Mouse (Mus musculus): Measurements from ENCODE around the gene Safb. TPM values are rescaled to one million over a fixed set of nuclear protein-coding genes. Genes with fewer than 3 reads are reported as not detected.

The Safb gene
- polyA plus RNA-seq, 1 experiment from 2014 or later, result 92.3 TPM

- H3K4me1 ChIP-seq (ENCODE audit: control insufficient read depth, insufficient read depth, low read length), result no peaks in the 10 kb centered on the region
Measured at GRCm38 (mm10) chr17:56558448-56558847, 26.2 kb upstream of the Safb start.

GRCm38 (mm10) chr17:56559386-56559785, 25.2 kb upstream of the Safb start:
- Histone ChIP-seq H3K4me1 (ENCODE audit: control insufficient read depth, insufficient read depth, low read length) (no peaks in the 10 kb centered on the region), H3K4me2 (ENCODE audit: low read depth, low read length) (no peak overlapping the region), H3K9ac (ENCODE audit: low read length) (no peak overlapping the region), H3K4me3 (ENCODE audit: low read length) (no peak overlapping the region), H3K36me3 (ENCODE audit: control insufficient read depth, insufficient read depth) (peaks cover 35% of the 10 kb centered on the region), H3K27me3 (ENCODE audit: control insufficient read depth, insufficient read depth, low read length) (no peaks in the 10 kb centered on the region), H3K9me3 (replicated peaks; ENCODE audit: control insufficient read depth, low read length) (no peaks in the 10 kb centered on the region), H3K27ac (ENCODE audit: low read length) (no peak overlapping the region)
- ATAC-seq (replicated peaks; ENCODE audit: extremely low read depth, insufficient read depth, low FRiP score), result no peak
- 60% methylated on average over 3 of the region's 3 CpGs for WGBS

More at GRCm38 (mm10) chr17:56558448-56558847, 26.2 kb upstream of the Safb start:
- no peaks in the 10 kb centered on the region for H3K27me3 ChIP-seq (ENCODE audit: control insufficient read depth, insufficient read depth, low read length)
- no peak overlapping the region for H3K27ac ChIP-seq (ENCODE audit: low read length)
- ATAC-seq (replicated peaks; ENCODE audit: extremely low read depth, insufficient read depth, low FRiP score), result peak; percentile 55; the same call in 1 of the 2 replicates
- H3K4me2 ChIP-seq (ENCODE audit: low read depth, low read length), result no peak overlapping the region
- 14% methylated on average over 3 of the region's 3 CpGs for WGBS
- H3K36me3 ChIP-seq (ENCODE audit: control insufficient read depth, insufficient read depth), result peaks cover 26% of the 10 kb centered on the region
- H3K4me3 ChIP-seq (ENCODE audit: low read length), result no peak overlapping the region
- H3K9ac ChIP-seq (ENCODE audit: low read length), result no peak overlapping the region
- no peaks in the 10 kb centered on the region for H3K9me3 ChIP-seq (replicated peaks; ENCODE audit: control insufficient read depth, low read length)

- no peak overlapping the region for H3K4me2 ChIP-seq (ENCODE audit: low read depth, low read length)
- no peak for ATAC-seq (replicated peaks; ENCODE audit: extremely low read depth, insufficient read depth, low FRiP score)
- H3K27ac ChIP-seq (ENCODE audit: low read length), result no peak overlapping the region
- H3K4me3 ChIP-seq (ENCODE audit: low read length), result no peak overlapping the region
- no peaks in the 10 kb centered on the region for H3K4me1 ChIP-seq (ENCODE audit: control insufficient read depth, insufficient read depth, low read length)
- H3K36me3 ChIP-seq (ENCODE audit: control insufficient read depth, insufficient read depth), result peaks cover 43% of the 10 kb centered on the region
- H3K27me3 ChIP-seq (ENCODE audit: control insufficient read depth, insufficient read depth, low read length), result no peaks in the 10 kb centered on the region
- no peak overlapping the region for H3K9ac ChIP-seq (ENCODE audit: low read length)
- no peaks in the 10 kb centered on the region for H3K9me3 ChIP-seq (replicated peaks; ENCODE audit: control insufficient read depth, low read length)
- WGBS, result 47% methylated on average over 1 of the region's 1 CpGs
Measured at GRCm38 (mm10) chr17:56560131-56560530, 24.5 kb upstream of the Safb start.

GRCm38 (mm10) chr17:56561866-56562265, 22.8 kb upstream of the Safb start:
- Histone ChIP-seq H3K36me3 (ENCODE audit: control insufficient read depth, insufficient read depth) (peaks cover 60% of the 10 kb centered on the region), H3K9me3 (replicated peaks; ENCODE audit: control insufficient read depth, low read length) (no peaks in the 10 kb centered on the region), H3K4me3 (ENCODE audit: low read length) (no peak overlapping the region), H3K27ac (ENCODE audit: low read length) (no peak overlapping the region), H3K4me2 (ENCODE audit: low read depth, low read length) (no peak overlapping the region), H3K9ac (ENCODE audit: low read length) (no peak overlapping the region), H3K4me1 (ENCODE audit: control insufficient read depth, insufficient read depth, low read length) (no peaks in the 10 kb centered on the region), H3K27me3 (ENCODE audit: control insufficient read depth, insufficient read depth, low read length) (no peaks in the 10 kb centered on the region)
- no peak for ATAC-seq (replicated peaks; ENCODE audit: extremely low read depth, insufficient read depth, low FRiP score)
- 92% methylated on average over 2 of the region's 2 CpGs for WGBS

- H3K9me3 ChIP-seq (replicated peaks; ENCODE audit: control insufficient read depth, low read length), result no peaks in the 10 kb centered on the region
- no peak overlapping the region for H3K27ac ChIP-seq (ENCODE audit: low read length)
- H3K27me3 ChIP-seq (ENCODE audit: control insufficient read depth, insufficient read depth, low read length), result no peaks in the 10 kb centered on the region
- peaks cover 89% of the 10 kb centered on the region for H3K36me3 ChIP-seq (ENCODE audit: control insufficient read depth, insufficient read depth)
- WGBS, result 90% methylated on average over 29 of the region's 29 CpGs
- no peak for ATAC-seq (replicated peaks; ENCODE audit: extremely low read depth, insufficient read depth, low FRiP score)
- no peak overlapping the region for H3K4me2 ChIP-seq (ENCODE audit: low read depth, low read length)
- no peak overlapping the region for H3K9ac ChIP-seq (ENCODE audit: low read length)
- H3K4me3 ChIP-seq (ENCODE audit: low read length), result no peak overlapping the region
- no peaks in the 10 kb centered on the region for H3K4me1 ChIP-seq (ENCODE audit: control insufficient read depth, insufficient read depth, low read length)
Measured at GRCm38 (mm10) chr17:56566293-56566692, 18.3 kb upstream of the Safb start.

- ATAC-seq (replicated peaks; ENCODE audit: extremely low read depth, insufficient read depth, low FRiP score), result no peak
- WGBS, result 94% methylated on average over 5 of the region's 5 CpGs
- no peak overlapping the region for H3K4me2 ChIP-seq (ENCODE audit: low read depth, low read length)
Measured at GRCm38 (mm10) chr17:56566918-56567317, 17.7 kb upstream of the Safb start.

GRCm38 (mm10) chr17:56567370-56567769, 17.3 kb upstream of the Safb start:
- no peak overlapping the region for H3K4me2 ChIP-seq (ENCODE audit: low read depth, low read length)
- no peaks in the 10 kb centered on the region for H3K9me3 ChIP-seq (replicated peaks; ENCODE audit: control insufficient read depth, low read length)
- peaks cover 87% of the 10 kb centered on the region for H3K36me3 ChIP-seq (ENCODE audit: control insufficient read depth, insufficient read depth)
- no peak for ATAC-seq (replicated peaks; ENCODE audit: extremely low read depth, insufficient read depth, low FRiP score)
- H3K27me3 ChIP-seq (ENCODE audit: control insufficient read depth, insufficient read depth, low read length), result no peaks in the 10 kb centered on the region
- 92% methylated on average over 4 of the region's 4 CpGs for WGBS
- 0 out of 2 replicates have a peak, but pooled peaks cover 1% of the 10 kb centered on the region for H3K4me1 ChIP-seq (ENCODE audit: control insufficient read depth, insufficient read depth, low read length)
- H3K9ac ChIP-seq (ENCODE audit: low read length), result no peak overlapping the region
- no peak overlapping the region for H3K27ac ChIP-seq (ENCODE audit: low read length)
- H3K4me3 ChIP-seq (ENCODE audit: low read length), result no peak overlapping the region

More at GRCm38 (mm10) chr17:56566918-56567317, 17.7 kb upstream of the Safb start:
- H3K27ac ChIP-seq (ENCODE audit: low read length), result no peak overlapping the region
- no peaks in the 10 kb centered on the region for H3K27me3 ChIP-seq (ENCODE audit: control insufficient read depth, insufficient read depth, low read length)
- H3K4me3 ChIP-seq (ENCODE audit: low read length), result no peak overlapping the region
- no peaks in the 10 kb centered on the region for H3K9me3 ChIP-seq (replicated peaks; ENCODE audit: control insufficient read depth, low read length)
- H3K9ac ChIP-seq (ENCODE audit: low read length), result no peak overlapping the region
- H3K36me3 ChIP-seq (ENCODE audit: control insufficient read depth, insufficient read depth), result peaks cover 88% of the 10 kb centered on the region
- H3K4me1 ChIP-seq (ENCODE audit: control insufficient read depth, insufficient read depth, low read length), result no peaks in the 10 kb centered on the region

- Histone ChIP-seq H3K9ac (ENCODE audit: low read length) (no peak overlapping the region), H3K27ac (ENCODE audit: low read length) (no peak overlapping the region), H3K4me2 (ENCODE audit: low read depth, low read length) (no peak overlapping the region), H3K9me3 (replicated peaks; ENCODE audit: control insufficient read depth, low read length) (no peaks in the 10 kb centered on the region), H3K36me3 (ENCODE audit: control insufficient read depth, insufficient read depth) (peaks cover 82% of the 10 kb centered on the region), H3K4me3 (ENCODE audit: low read length) (no peak overlapping the region), H3K27me3 (ENCODE audit: control insufficient read depth, insufficient read depth, low read length) (no peaks in the 10 kb centered on the region), H3K4me1 (ENCODE audit: control insufficient read depth, insufficient read depth, low read length) (0 out of 2 replicates have a peak, but pooled peaks cover 4% of the 10 kb centered on the region)
- WGBS, result 85% methylated on average over 4 of the region's 4 CpGs
- ATAC-seq (replicated peaks; ENCODE audit: extremely low read depth, insufficient read depth, low FRiP score), result no peak
Measured at GRCm38 (mm10) chr17:56570287-56570686, 14.3 kb upstream of the Safb start.

GRCm38 (mm10) chr17:56572154-56572553, 12.5 kb upstream of the Safb start:
- WGBS, result 34% methylated on average over 1 of the region's 1 CpGs
- H3K36me3 ChIP-seq (ENCODE audit: control insufficient read depth, insufficient read depth), result peaks cover 77% of the 10 kb centered on the region
- H3K4me3 ChIP-seq (ENCODE audit: low read length), result no peak overlapping the region
- ATAC-seq (replicated peaks; ENCODE audit: extremely low read depth, insufficient read depth, low FRiP score), result no peak
- H3K9me3 ChIP-seq (replicated peaks; ENCODE audit: control insufficient read depth, low read length), result no peaks in the 10 kb centered on the region
- H3K27ac ChIP-seq (ENCODE audit: low read length), result no peak overlapping the region
- H3K9ac ChIP-seq (ENCODE audit: low read length), result no peak overlapping the region
- H3K4me2 ChIP-seq (ENCODE audit: low read depth, low read length), result no peak overlapping the region
- H3K27me3 ChIP-seq (ENCODE audit: control insufficient read depth, insufficient read depth, low read length), result no peaks in the 10 kb centered on the region
- H3K4me1 ChIP-seq (ENCODE audit: control insufficient read depth, insufficient read depth, low read length), result 0 out of 2 replicates have a peak, but pooled peaks cover 4% of the 10 kb centered on the region
